Mouse (Mus musculus) hindbrain, embryonic 12.5 days (tissue): ENCODE results near the gene Borcs5. TPM values are rescaled to one million over a fixed set of nuclear protein-coding genes. Genes with fewer than 3 reads are reported as not detected.

Experiments
- polyA plus RNA-seq: library from polyadenylated mRNA; unstranded; fragments of >200 nt; fragmentation: Nextera tagmentation; extraction: Ambion mirVana; gene quantifications from 2 replicates; pipeline ENCODE4 v1.2.1, GENCODE M21; 2016

Gene Borcs5
- polyA plus RNA-seq, 1 experiment from 2014 or later: 37.8 TPM

Other genes with a start within 250 kb of the Borcs5 start
- gene Bcl2l14, start 243.2 kb upstream of the Borcs5 start, polyA plus RNA-seq: 0.35 and 0.40 TPM in 2 replicates
- gene Lrp6, start 72.5 kb upstream of the Borcs5 start, polyA plus RNA-seq: 38.2 and 39.2 TPM in 2 replicates
- 1.3 and 1.6 TPM in 2 replicates for gene Mansc1, start 7.0 kb upstream of the Borcs5 start, polyA plus RNA-seq
- gene Dusp16, start 153.1 kb downstream of the Borcs5 start, polyA plus RNA-seq: 11.0 and 12.9 TPM in 2 replicates
- 2.8 and 3.0 TPM in 2 replicates for gene Crebl2, start 190.6 kb downstream of the Borcs5 start, polyA plus RNA-seq